11 mouse cellular contexts compared by ENCODE assay signal in the genomic region with DNA sequence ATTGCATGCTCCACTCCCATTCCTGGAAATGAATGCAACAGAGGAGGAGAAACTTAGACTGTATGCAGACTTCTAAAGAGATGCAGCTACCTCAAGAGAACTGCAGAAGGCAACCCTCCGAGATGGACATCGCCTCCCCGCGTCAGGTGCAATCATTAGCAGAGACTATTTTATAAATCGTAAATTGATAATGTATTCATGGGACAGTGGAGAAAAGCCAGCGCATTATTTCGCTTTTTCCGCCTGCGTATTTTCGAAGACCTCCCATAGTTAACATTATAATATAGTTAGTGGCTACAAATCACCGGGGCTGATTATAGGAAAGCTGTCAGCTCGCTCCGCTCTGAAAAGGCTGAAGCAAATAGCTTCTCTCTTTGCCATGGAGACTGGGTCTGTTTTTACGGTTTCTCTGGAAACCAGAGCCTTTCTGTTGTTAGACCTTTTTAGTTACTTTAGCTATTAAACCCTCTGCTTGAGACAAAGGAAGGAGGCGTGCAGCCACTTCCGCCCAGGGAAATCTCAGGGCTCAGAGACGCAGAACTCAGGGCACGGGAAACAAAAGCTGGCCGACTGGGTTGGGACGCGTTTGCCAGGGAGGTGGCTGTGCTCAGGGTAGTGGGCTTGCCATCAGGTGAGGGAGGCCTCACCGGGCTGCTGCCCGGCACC.
A peak's percentile ranks its signal among the peaks of the same experiment; 100 is the strongest.
DNase-seq lines count a peak whose midpoint lies in the region; ATAC-seq and TF ChIP-seq lines count a peak whose summit lies in the region.
"Had no signal": no experiment of that assay in that cellular context is flagged by ENCODE, and none has a peak within 500 bp of the region (broad histone marks: within the 10 kb centered on the region; RNA-seq: fewer than 3 reads in every experiment).

No protein-coding gene starts in this region.

- H3K9ac ChIP-seq in embryonic facial prominence, embryonic 11.5 days (replicated peaks; ENCODE audit: low read length), result no peak overlapping the region
- no peak overlapping the region for H3K9ac ChIP-seq in hindbrain, embryonic 15.5 days
- peak overlapping the region; percentile 12; the same call in 1 of the 2 replicates for H3K9ac ChIP-seq in midbrain, embryonic 15.5 days

- WGBS in embryonic facial prominence, embryonic 11.5 days, result 65% methylated on average over 23 of the region's 23 CpGs
- 15% methylated on average over 23 of the region's 23 CpGs for WGBS in hindbrain, embryonic 15.5 days
- WGBS in midbrain, embryonic 15.5 days, result 8% methylated on average over 23 of the region's 23 CpGs

- TF ChIP-seq POLR2A in brain, embryonic 14.5 days (IDR thresholded peaks at IDR 0.05; ENCODE audit: borderline replicate concordance, extremely low read depth, insufficient read depth, insufficient read length, poor library complexity, severe bottlenecking), result no peak

- DNase-seq in brain, embryonic 14.5 days (ENCODE audit: low read depth), result peak; percentile 92
- DNase-seq in embryonic facial prominence, embryonic 11.5 days (ENCODE audit: low spot score), result peak; percentile 34
- no peak for DNase-seq in lung, postnatal 10 days
- no peak for DNase-seq in gastrocnemius, postnatal 4 days (ENCODE audit: low spot score in 2 of 2)
- DNase-seq in heart, adult 11 months, result no peak
- DNase-seq: cerebellum, adult 18-20 months; spleen, adult 18-20 months had no signal

- no peaks in the 10 kb centered on the region for H3K4me1 ChIP-seq in embryonic facial prominence, embryonic 11.5 days (ENCODE audit: control insufficient read depth, insufficient read depth, low read length)
- H3K4me1 ChIP-seq in hindbrain, embryonic 15.5 days (replicated peaks), result peaks cover 41% of the 10 kb centered on the region
- H3K4me1 ChIP-seq in midbrain, embryonic 15.5 days, result peaks cover 20% of the 10 kb centered on the region

- no peaks in the 10 kb centered on the region for H3K27me3 ChIP-seq in embryonic facial prominence, embryonic 11.5 days (ENCODE audit: control insufficient read depth, insufficient read depth, low read length)
- H3K27me3 ChIP-seq in hindbrain, embryonic 15.5 days, result peaks cover 35% of the 10 kb centered on the region
- H3K27me3 ChIP-seq in midbrain, embryonic 15.5 days (replicated peaks), result peaks cover 21% of the 10 kb centered on the region

- H3K36me3 ChIP-seq in embryonic facial prominence, embryonic 11.5 days (replicated peaks; ENCODE audit: control insufficient read depth, insufficient read depth, low read depth, low read length), result no peaks in the 10 kb centered on the region
- H3K36me3 ChIP-seq in hindbrain, embryonic 15.5 days, result no peaks in the 10 kb centered on the region
- no peaks in the 10 kb centered on the region for H3K36me3 ChIP-seq in midbrain, embryonic 15.5 days (replicated peaks)

- no peak overlapping the region for H3K4me3 ChIP-seq in embryonic facial prominence, embryonic 11.5 days (ENCODE audit: low read depth, low read length)
- H3K4me3 ChIP-seq in hindbrain, embryonic 15.5 days, result no peak overlapping the region
- no peak overlapping the region for H3K4me3 ChIP-seq in midbrain, embryonic 15.5 days

- ATAC-seq in embryonic facial prominence, embryonic 11.5 days (replicated peaks; ENCODE audit: insufficient number of reproducible peaks, low FRiP score, low TSS enrichment, low read depth), result no peak
- peak; percentile 28 for ATAC-seq in hindbrain, embryonic 15.5 days (ENCODE audit: low FRiP score, low read depth)
- ATAC-seq in midbrain, embryonic 15.5 days (replicated peaks), result peak; percentile 50
- ATAC-seq in erythroblast, adult 5-6 weeks (replicated peaks; ENCODE audit: low FRiP score, poor library complexity, severe bottlenecking), result no peak
- ATAC-seq: inflammation-experienced regulatory T-cells, adult 6 months had no signal

- no peak overlapping the region for H3K4me2 ChIP-seq in embryonic facial prominence, embryonic 11.5 days (ENCODE audit: low read depth, low read length)
- H3K4me2 ChIP-seq in hindbrain, embryonic 15.5 days, result peak overlapping the region; percentile 43
- H3K4me2 ChIP-seq in midbrain, embryonic 15.5 days, result peak overlapping the region; percentile 31

- no peaks in the 10 kb centered on the region for H3K9me3 ChIP-seq in embryonic facial prominence, embryonic 11.5 days (replicated peaks; ENCODE audit: control insufficient read depth, low read length)
- no peaks in the 10 kb centered on the region for H3K9me3 ChIP-seq in hindbrain, embryonic 15.5 days
- no peaks in the 10 kb centered on the region for H3K9me3 ChIP-seq in midbrain, embryonic 15.5 days

- H3K27ac ChIP-seq in embryonic facial prominence, embryonic 11.5 days (replicated peaks; ENCODE audit: low read depth, low read length), result no peak overlapping the region
- peak overlapping the region; percentile 58 for H3K27ac ChIP-seq in hindbrain, embryonic 15.5 days (replicated peaks)
- H3K27ac ChIP-seq in midbrain, embryonic 15.5 days, result peak overlapping the region; percentile 49

- TF ChIP-seq CTCF in brain, embryonic 14.5 days (IDR thresholded peaks at IDR 0.05; ENCODE audit: borderline replicate concordance, extremely low read depth, insufficient read depth, insufficient read length), result no peak

Comparison
In these comparisons a context has a peak if more than half of its experiments do, and no peak if none do; other contexts are left out.
1. DNase-seq: peak in brain, embryonic 14.5 days (single experiment) and embryonic facial prominence, embryonic 11.5 days (single experiment); none in lung, postnatal 10 days (single experiment), gastrocnemius, postnatal 4 days (0 of 2) and heart, adult 11 months (single experiment).
2. ATAC-seq: peak in hindbrain, embryonic 15.5 days (single experiment) and midbrain, embryonic 15.5 days (single experiment); none in embryonic facial prominence, embryonic 11.5 days (single experiment) and erythroblast, adult 5-6 weeks (single experiment).